Mouse (Mus musculus) left cerebral cortex, postnatal 10 days (tissue): Measurements from ENCODE around the gene Fndc3a. TPM values are rescaled to one million over a fixed set of nuclear protein-coding genes. Genes with fewer than 3 reads are reported as not detected.

Source experiments
- DNase-seq, 2 experiments: peaks; one replicate each; pipeline ENCODE4 v3.0.0; 2021 to 2022; ENCODE audit warnings: low spot score in 2 of 2, mixed read lengths in 1 of 2; ENCODE audit errors: extremely low spot score in 1 of 2
- intact Hi-C: fragments of 180-260 bp; cut with DNase I; formaldehyde crosslinking; loops from one replicate; pipeline ENCODE4 v1.15.1; 2025
- total RNA-seq, 2 experiments: library from RNA; stranded (reverse); gene quantifications; 2 replicates each; pipeline ENCODE4 v1.2.3; 2021

Gene Fndc3a
- total RNA-seq, 2 experiments from 2014 or later: 43.7 to 45.6 TPM

- intact Hi-C loops: no loop called here
- no peak for DNase-seq
Measured at GRCm38 (mm10) chr14:72491738-72492137, 218.1 kb downstream of the Fndc3a start, which contains the start of gene Gm9195. Gene Gm9195 (minus strand): TSS chr14:72491838.

- peak in 1 of 2 experiments; percentile 20 for DNase-seq
- intact Hi-C loops: no loop called here
Measured at GRCm38 (mm10) chr14:72490367-72490766, 219.4 kb downstream of the Fndc3a start.

Other genes with a start within 250 kb of the Fndc3a start
- gene Gm9195, start 218.2 kb downstream of the Fndc3a start, total RNA-seq: not detected